Mouse (Mus musculus) liver, embryonic 15.5 days (tissue): ENCODE measurements around the gene Rabl6. TPM values are rescaled to one million over a fixed set of nuclear protein-coding genes. Genes with fewer than 3 reads are reported as not detected.

ENCODE experiments used
- ATAC-seq: fragments of 200-750 bp; cut with Nextera tagmentation; 2 replicates; pipeline ENCODE4 v1.8.0; 2017; ENCODE audit warnings: moderate number of reproducible peaks, mild to moderate bottlenecking, moderate library complexity; ENCODE audit not compliant: insufficient read depth
- H3K27ac ChIP-seq: fragments of 300-500 bp; sonication (generic); replicated peaks from 2 replicates; pipeline ENCODE4 v1.5.1; 2015; ENCODE audit warnings: mild to moderate bottlenecking, inconsistent platforms
- H3K27me3 ChIP-seq: fragments of 300-500 bp; sonication (generic); 2 replicates; pipeline ENCODE4 v1.6.1; 2015; ENCODE audit warnings: mild to moderate bottlenecking, inconsistent platforms
- H3K36me3 ChIP-seq: fragments of 300-500 bp; sonication (generic); replicated peaks from 2 replicates; pipeline ENCODE4 v1.6.1; 2015; ENCODE audit warnings: moderate library complexity, mild to moderate bottlenecking, inconsistent platforms
- H3K4me1 ChIP-seq: fragments of 300-500 bp; sonication (generic); replicated peaks from 2 replicates; pipeline ENCODE4 v1.6.1; 2015; ENCODE audit warnings: inconsistent platforms
- H3K4me2 ChIP-seq: fragments of 300-500 bp; sonication (generic); 2 replicates; pipeline ENCODE4 v1.6.1; 2015; ENCODE audit warnings: moderate library complexity, mild to moderate bottlenecking, inconsistent platforms
- H3K4me3 ChIP-seq: fragments of 300-500 bp; sonication (generic); replicated peaks from 2 replicates; pipeline ENCODE4 v1.5.1; 2015; ENCODE audit warnings: mild to moderate bottlenecking, inconsistent platforms
- H3K9ac ChIP-seq: fragments of 300-500 bp; sonication (generic); 2 replicates; pipeline ENCODE4 v1.6.1; 2015; ENCODE audit warnings: moderate library complexity, mild to moderate bottlenecking, inconsistent platforms
- H3K9me3 ChIP-seq: fragments of 300-500 bp; sonication (generic); replicated peaks from 2 replicates; pipeline ENCODE4 v1.6.1; 2016; ENCODE audit warnings: inconsistent platforms
- WGBS: fragments of 180-500 bp; shearing (Covaris S2); methylation state at CpG from one replicate; pipeline ENCODE4 v1.1.7; 2015; ENCODE audit warnings: mixed read lengths; ENCODE audit not compliant: insufficient replicate concordance; 5-methylcytosine and 5-hydroxymethylcytosine counted together
- polyA plus RNA-seq: library from polyadenylated mRNA; unstranded; fragments of >200 nt; fragmentation: Nextera tagmentation; extraction: Ambion mirVana; gene quantifications from 2 replicates; pipeline ENCODE4 v1.2.1, GENCODE M21; 2015

Rabl6 gene
- 21.7 and 23.5 TPM in 2 replicates for polyA plus RNA-seq

GRCm38 (mm10) chr2:25607761-25608622 lies at the start of gene Rabl6:
Gene Rabl6 (minus strand): TSS chr2:25608521.
- peak within 1 kb of the TSS; percentile 86 for H3K27ac ChIP-seq
- H3K4me3 ChIP-seq = peak within 1 kb of the TSS; percentile 89
- peaks cover 6% of the 10 kb centered on the region; the same call in 1 of the 2 replicates for H3K27me3 ChIP-seq
- under 1% methylated on average over 80 of the region's 80 CpGs for WGBS
- H3K9ac ChIP-seq = peak within 1 kb of the TSS; percentile 91
- H3K9me3 ChIP-seq = no peaks in the 10 kb centered on the region
- ATAC-seq = peak; percentile 79
- H3K4me1 ChIP-seq = peaks cover 31% of the 10 kb centered on the region
- H3K4me2 ChIP-seq = peak within 1 kb of the TSS; percentile 80
- H3K36me3 ChIP-seq = peaks cover 5% of the 10 kb centered on the region

GRCm38 (mm10) chr2:25657652-25658051 lies 49.3 kb upstream of the Rabl6 start, which contains the start of gene Lcn5:
Gene Lcn5 (plus strand): TSS chr2:25657952.
- H3K4me2 ChIP-seq = no peak within 1 kb of the TSS
- H3K27ac ChIP-seq = no peak within 1 kb of the TSS
- peaks cover 5% of the 10 kb centered on the region; the same call in 1 of the 2 replicates for H3K27me3 ChIP-seq
- H3K4me3 ChIP-seq = no peak within 1 kb of the TSS
- no peaks in the 10 kb centered on the region for H3K4me1 ChIP-seq
- H3K9me3 ChIP-seq = no peaks in the 10 kb centered on the region
- no peaks in the 10 kb centered on the region for H3K36me3 ChIP-seq
- H3K9ac ChIP-seq = no peak within 1 kb of the TSS
- no peak for ATAC-seq

GRCm38 (mm10) chr2:25657246-25657645 lies 48.9 kb upstream of the Rabl6 start:
- no peak for ATAC-seq
- WGBS = 69% methylated on average over 4 of the region's 4 CpGs
- Histone ChIP-seq H3K27ac (no peak overlapping the region), H3K9me3 (no peaks in the 10 kb centered on the region), H3K27me3 (peaks cover 5% of the 10 kb centered on the region; the same call in 1 of the 2 replicates), H3K4me1 (no peaks in the 10 kb centered on the region), H3K4me3 (no peak overlapping the region), H3K4me2 (no peak overlapping the region), H3K9ac (no peak overlapping the region), H3K36me3 (no peaks in the 10 kb centered on the region)

GRCm38 (mm10) chr2:25656691-25657090 lies 48.4 kb upstream of the Rabl6 start:
- no peaks in the 10 kb centered on the region for H3K9me3 ChIP-seq
- no peaks in the 10 kb centered on the region for H3K4me1 ChIP-seq
- H3K36me3 ChIP-seq = no peaks in the 10 kb centered on the region
- no peak overlapping the region for H3K4me3 ChIP-seq
- no peak overlapping the region for H3K27ac ChIP-seq
- 59% methylated on average over 4 of the region's 4 CpGs for WGBS
- H3K9ac ChIP-seq = no peak overlapping the region
- H3K4me2 ChIP-seq = no peak overlapping the region
- H3K27me3 ChIP-seq = peaks cover 5% of the 10 kb centered on the region; the same call in 1 of the 2 replicates
- ATAC-seq = no peak

GRCm38 (mm10) chr2:25654502-25654901 lies 46.2 kb upstream of the Rabl6 start:
- no peak for ATAC-seq
- Histone ChIP-seq H3K27ac (no peak overlapping the region), H3K4me3 (no peak overlapping the region), H3K9ac (no peak overlapping the region), H3K4me2 (no peak overlapping the region), H3K36me3 (no peaks in the 10 kb centered on the region), H3K27me3 (peaks cover 5% of the 10 kb centered on the region; the same call in 1 of the 2 replicates), H3K9me3 (no peaks in the 10 kb centered on the region), H3K4me1 (no peaks in the 10 kb centered on the region)
- 28% methylated on average over 1 of the region's 1 CpGs for WGBS

GRCm38 (mm10) chr2:25652902-25653301 lies 44.6 kb upstream of the Rabl6 start, which contains the start of gene Lcn8:
Gene Lcn8 (plus strand): TSS chr2:25653120.
- H3K9ac ChIP-seq = no peak within 1 kb of the TSS
- H3K36me3 ChIP-seq = no peaks in the 10 kb centered on the region
- H3K9me3 ChIP-seq = no peaks in the 10 kb centered on the region
- WGBS = 44% methylated on average over 2 of the region's 2 CpGs
- ATAC-seq = no peak
- no peaks in the 10 kb centered on the region for H3K4me1 ChIP-seq
- H3K4me2 ChIP-seq = no peak within 1 kb of the TSS
- H3K4me3 ChIP-seq = no peak within 1 kb of the TSS
- H3K27me3 ChIP-seq = peaks cover 5% of the 10 kb centered on the region; the same call in 1 of the 2 replicates
- H3K27ac ChIP-seq = no peak within 1 kb of the TSS

- no peaks in the 10 kb centered on the region for H3K4me1 ChIP-seq
- no peak overlapping the region for H3K27ac ChIP-seq
- no peaks in the 10 kb centered on the region for H3K27me3 ChIP-seq
- H3K9me3 ChIP-seq = no peaks in the 10 kb centered on the region
- 14% methylated on average over 6 of the region's 6 CpGs for WGBS
- H3K36me3 ChIP-seq = no peaks in the 10 kb centered on the region
- H3K4me2 ChIP-seq = no peak overlapping the region
- ATAC-seq = no peak
- no peak overlapping the region for H3K4me3 ChIP-seq
- H3K9ac ChIP-seq = no peak overlapping the region
These were observed 31.6 kb upstream of the Rabl6 start for GRCm38 (mm10) chr2:25639890-25640289.

GRCm38 (mm10) chr2:25634046-25634445 lies 25.7 kb upstream of the Rabl6 start:
- Histone ChIP-seq H3K36me3 (no peaks in the 10 kb centered on the region), H3K27me3 (no peaks in the 10 kb centered on the region), H3K9me3 (no peaks in the 10 kb centered on the region), H3K4me1 (no peaks in the 10 kb centered on the region), H3K4me3 (no peak overlapping the region), H3K27ac (no peak overlapping the region), H3K4me2 (no peak overlapping the region), H3K9ac (no peak overlapping the region)
- WGBS = 48% methylated on average over 1 of the region's 1 CpGs
- ATAC-seq = no peak

GRCm38 (mm10) chr2:25633616-25634015 lies 25.3 kb upstream of the Rabl6 start:
- WGBS = 66% methylated on average over 3 of the region's 3 CpGs
- no peak for ATAC-seq
- no peaks in the 10 kb centered on the region for H3K36me3 ChIP-seq
- H3K27ac ChIP-seq = no peak overlapping the region
- H3K4me1 ChIP-seq = peaks cover under 1% of the 10 kb centered on the region; the same call in 1 of the 2 replicates
- H3K27me3 ChIP-seq = no peaks in the 10 kb centered on the region
- no peak overlapping the region for H3K4me2 ChIP-seq
- no peaks in the 10 kb centered on the region for H3K9me3 ChIP-seq
- H3K9ac ChIP-seq = no peak overlapping the region
- H3K4me3 ChIP-seq = no peak overlapping the region

GRCm38 (mm10) chr2:25628738-25629137 lies 20.4 kb upstream of the Rabl6 start:
- H3K4me3 ChIP-seq = no peak overlapping the region
- no peaks in the 10 kb centered on the region for H3K9me3 ChIP-seq
- peaks cover 3% of the 10 kb centered on the region; the same call in 1 of the 2 replicates for H3K4me1 ChIP-seq
- 35% methylated on average over 4 of the region's 4 CpGs for WGBS
- no peak overlapping the region for H3K9ac ChIP-seq
- H3K27ac ChIP-seq = no peak overlapping the region
- H3K4me2 ChIP-seq = no peak overlapping the region
- no peak for ATAC-seq
- H3K36me3 ChIP-seq = no peaks in the 10 kb centered on the region
- no peaks in the 10 kb centered on the region for H3K27me3 ChIP-seq

GRCm38 (mm10) chr2:25627811-25628210 lies 19.5 kb upstream of the Rabl6 start, which contains the start of gene Fcna:
Gene Fcna (minus strand): TSS chr2:25628030.
- H3K36me3 ChIP-seq = no peaks in the 10 kb centered on the region
- H3K9me3 ChIP-seq = no peaks in the 10 kb centered on the region
- 53% methylated on average over 6 of the region's 6 CpGs for WGBS
- no peak within 1 kb of the TSS for H3K4me2 ChIP-seq
- no peaks in the 10 kb centered on the region for H3K27me3 ChIP-seq
- peak; percentile 28; the same call in 1 of the 2 replicates for ATAC-seq
- no peak within 1 kb of the TSS for H3K27ac ChIP-seq
- H3K4me1 ChIP-seq = peaks cover 3% of the 10 kb centered on the region; the same call in 1 of the 2 replicates
- no peak within 1 kb of the TSS for H3K4me3 ChIP-seq
- no peak within 1 kb of the TSS for H3K9ac ChIP-seq
